Mouse (Mus musculus): Measurements from ENCODE around the gene Idnk. TPM values are rescaled to one million over a fixed set of nuclear protein-coding genes. Genes with fewer than 3 reads are reported as not detected.

Gene Idnk
- polyA plus RNA-seq, 1 experiment from 2014 or later, result 62.7 TPM

DNA sequence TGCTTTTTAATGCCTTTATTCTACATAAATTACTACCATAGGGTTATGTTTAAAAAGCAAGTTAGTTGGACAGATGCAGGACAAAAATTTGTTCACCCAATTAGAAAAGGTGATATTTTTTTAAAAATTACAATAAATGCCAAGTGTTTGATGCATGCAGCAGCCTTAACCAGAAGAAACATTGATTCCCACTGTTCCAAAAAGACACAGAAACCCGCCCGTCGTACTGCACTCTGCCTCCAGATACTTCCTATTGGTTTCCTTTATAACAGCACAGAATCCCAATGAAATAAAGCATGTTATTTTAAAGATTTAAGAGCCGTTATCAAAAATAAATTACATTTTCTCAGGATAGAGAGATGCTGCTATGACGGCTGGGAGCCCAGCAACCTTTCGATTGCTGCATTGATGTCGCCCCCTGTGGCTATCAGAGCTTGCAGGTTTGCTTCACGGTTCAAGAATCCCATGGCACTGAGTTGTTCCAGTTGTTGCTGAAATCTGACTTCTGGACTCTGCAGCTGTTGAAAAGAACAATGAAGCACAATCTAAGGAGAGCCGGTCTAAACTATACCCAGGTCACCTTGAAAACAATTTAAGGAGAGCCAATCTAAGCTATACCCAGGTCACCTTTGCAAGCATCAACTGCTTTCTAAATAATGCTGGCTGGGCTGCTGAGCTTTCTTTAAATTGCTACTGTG, 20.2 kb downstream of the Idnk start:
- Histone ChIP-seq H3K4me1 (replicated peaks; ENCODE audit: control insufficient read depth, insufficient read depth, low read length) (no peaks in the 10 kb centered on the region), H3K27ac (ENCODE audit: low read depth, low read length) (no peak overlapping the region), H3K27me3 (ENCODE audit: control insufficient read depth, insufficient read depth, low read length) (no peaks in the 10 kb centered on the region), H3K9ac (ENCODE audit: low read depth, low read length) (no peak overlapping the region), H3K4me2 (replicated peaks; ENCODE audit: low read depth, low read length) (no peak overlapping the region), H3K36me3 (ENCODE audit: control insufficient read depth, insufficient read depth, low read length) (0 out of 2 replicates have a peak, but pooled peaks cover 9% of the 10 kb centered on the region), H3K9me3 (ENCODE audit: control insufficient read depth, low read length) (no peaks in the 10 kb centered on the region), H3K4me3 (ENCODE audit: low read depth, low read length) (no peak overlapping the region)
- 90% methylated on average over 9 of the region's 9 CpGs for WGBS
- DNase-seq (ENCODE audit: low spot score) (no peak), ATAC-seq (ENCODE audit: low FRiP score) (no peak)

DNA sequence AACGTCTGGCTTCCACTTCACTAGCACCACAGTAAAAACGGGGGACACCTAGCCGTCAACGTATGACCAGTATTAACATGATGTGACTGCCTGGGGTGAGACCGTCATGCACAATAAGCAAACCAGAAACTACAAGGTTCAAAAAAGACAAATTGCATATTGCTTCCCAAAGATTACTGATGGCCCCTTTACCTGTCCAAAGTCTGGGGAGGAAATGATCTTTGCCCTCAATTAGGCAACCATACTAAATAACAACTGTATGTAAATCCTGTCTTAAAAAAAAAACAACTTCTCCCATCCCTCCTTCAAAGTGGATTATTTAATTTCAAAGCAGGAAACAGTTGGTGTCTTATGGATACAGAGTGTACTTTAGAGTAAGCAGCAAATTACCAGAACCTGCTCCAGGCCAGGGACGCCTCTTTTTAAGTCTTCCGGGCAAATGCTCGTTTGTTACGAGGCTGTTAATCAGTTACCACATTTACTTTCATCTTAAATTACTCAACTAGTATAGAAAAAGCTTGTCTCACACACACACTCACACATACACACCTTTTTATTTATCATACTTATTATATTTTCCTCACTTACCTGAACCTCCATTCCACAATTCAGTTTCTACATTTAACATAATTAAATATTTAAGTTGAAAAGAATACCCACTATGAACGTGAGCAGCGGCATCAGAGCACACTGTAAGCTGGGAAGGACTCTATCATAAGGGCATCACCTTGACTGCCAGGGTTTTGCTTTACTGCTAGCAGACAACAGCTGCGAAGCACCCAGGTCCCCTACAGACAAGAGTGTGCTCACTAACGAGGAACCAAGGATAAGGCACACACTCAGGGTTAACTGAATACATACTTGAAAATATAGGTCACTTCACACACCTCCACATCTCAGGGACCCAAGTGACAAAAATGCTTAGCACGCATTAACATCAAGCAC, 24.4 kb downstream of the Idnk start:
- no peak overlapping the region for H3K4me2 ChIP-seq (replicated peaks; ENCODE audit: low read depth, low read length)
- DNase-seq (ENCODE audit: low spot score), result no peak
- no peaks in the 10 kb centered on the region for H3K9me3 ChIP-seq (ENCODE audit: control insufficient read depth, low read length)
- H3K9ac ChIP-seq (ENCODE audit: low read depth, low read length), result no peak overlapping the region
- no peaks in the 10 kb centered on the region for H3K27me3 ChIP-seq (ENCODE audit: control insufficient read depth, insufficient read depth, low read length)
- 88% methylated on average over 14 of the region's 14 CpGs for WGBS
- no peak overlapping the region for H3K4me3 ChIP-seq (ENCODE audit: low read depth, low read length)
- H3K27ac ChIP-seq (ENCODE audit: low read depth, low read length), result no peak overlapping the region
- no peaks in the 10 kb centered on the region for H3K4me1 ChIP-seq (replicated peaks; ENCODE audit: control insufficient read depth, insufficient read depth, low read length)
- no peaks in the 10 kb centered on the region for H3K36me3 ChIP-seq (ENCODE audit: control insufficient read depth, insufficient read depth, low read length)
- no peak for ATAC-seq (ENCODE audit: low FRiP score)

DNA sequence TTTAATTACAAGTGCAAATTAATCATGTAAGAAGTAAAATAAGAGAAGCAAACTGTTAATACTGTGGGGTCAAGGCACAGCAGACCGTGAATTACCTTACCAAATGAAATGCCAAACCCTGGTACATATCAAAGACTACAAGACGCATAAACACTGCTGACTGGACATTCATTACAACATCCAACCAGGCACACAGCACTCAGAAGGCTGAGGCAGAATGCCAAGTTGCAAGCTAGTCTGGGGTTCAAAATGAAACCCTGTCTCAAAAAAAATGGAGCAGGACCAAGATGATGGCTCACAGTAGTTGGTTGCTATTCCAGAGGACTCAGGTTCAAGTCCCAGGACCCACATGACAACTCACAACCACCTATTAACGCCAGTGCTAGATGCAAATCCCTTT, 26.7 kb downstream of the Idnk start:
- H3K4me1 ChIP-seq (replicated peaks; ENCODE audit: control insufficient read depth, insufficient read depth, low read length), result no peaks in the 10 kb centered on the region
- no peaks in the 10 kb centered on the region for H3K9me3 ChIP-seq (ENCODE audit: control insufficient read depth, low read length)
- no peak overlapping the region for H3K4me2 ChIP-seq (replicated peaks; ENCODE audit: low read depth, low read length)
- ATAC-seq (ENCODE audit: low FRiP score) (no peak), DNase-seq (ENCODE audit: low spot score) (no peak)
- no peaks in the 10 kb centered on the region for H3K27me3 ChIP-seq (ENCODE audit: control insufficient read depth, insufficient read depth, low read length)
- no peak overlapping the region for H3K27ac ChIP-seq (ENCODE audit: low read depth, low read length)
- H3K9ac ChIP-seq (ENCODE audit: low read depth, low read length), result no peak overlapping the region
- WGBS, result 88% methylated on average over 3 of the region's 3 CpGs
- no peaks in the 10 kb centered on the region for H3K36me3 ChIP-seq (ENCODE audit: control insufficient read depth, insufficient read depth, low read length)
- H3K4me3 ChIP-seq (ENCODE audit: low read depth, low read length), result no peak overlapping the region

DNA sequence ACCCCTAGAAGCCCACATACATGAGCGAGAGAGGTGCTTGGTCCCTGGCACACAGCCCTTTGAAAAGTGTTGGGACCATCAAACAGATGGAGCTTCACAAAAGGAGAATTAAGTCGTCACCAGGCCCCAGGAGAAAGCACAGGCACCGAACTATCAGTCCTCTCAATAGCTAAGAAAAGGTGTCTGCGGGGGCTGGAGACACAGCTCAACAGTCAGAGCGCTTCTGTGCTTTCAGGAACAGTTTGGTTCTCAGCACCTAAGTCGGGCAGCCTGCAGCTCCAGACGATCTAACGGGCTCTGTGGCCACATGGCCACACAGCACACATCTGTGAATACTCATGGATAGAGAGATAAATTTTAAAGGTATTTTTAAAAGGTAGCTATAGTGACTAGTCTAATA, 28.8 kb downstream of the Idnk start:
- Histone ChIP-seq H3K27ac (ENCODE audit: low read depth, low read length) (no peak overlapping the region), H3K4me3 (ENCODE audit: low read depth, low read length) (no peak overlapping the region), H3K4me1 (replicated peaks; ENCODE audit: control insufficient read depth, insufficient read depth, low read length) (no peaks in the 10 kb centered on the region), H3K9me3 (ENCODE audit: control insufficient read depth, low read length) (no peaks in the 10 kb centered on the region), H3K27me3 (ENCODE audit: control insufficient read depth, insufficient read depth, low read length) (no peaks in the 10 kb centered on the region), H3K9ac (ENCODE audit: low read depth, low read length) (no peak overlapping the region), H3K4me2 (replicated peaks; ENCODE audit: low read depth, low read length) (no peak overlapping the region), H3K36me3 (ENCODE audit: control insufficient read depth, insufficient read depth, low read length) (peaks cover 7% of the 10 kb centered on the region)
- ATAC-seq (ENCODE audit: low FRiP score) (no peak), DNase-seq (ENCODE audit: low spot score) (no peak)
- WGBS, result 89% methylated on average over 8 of the region's 8 CpGs

DNA sequence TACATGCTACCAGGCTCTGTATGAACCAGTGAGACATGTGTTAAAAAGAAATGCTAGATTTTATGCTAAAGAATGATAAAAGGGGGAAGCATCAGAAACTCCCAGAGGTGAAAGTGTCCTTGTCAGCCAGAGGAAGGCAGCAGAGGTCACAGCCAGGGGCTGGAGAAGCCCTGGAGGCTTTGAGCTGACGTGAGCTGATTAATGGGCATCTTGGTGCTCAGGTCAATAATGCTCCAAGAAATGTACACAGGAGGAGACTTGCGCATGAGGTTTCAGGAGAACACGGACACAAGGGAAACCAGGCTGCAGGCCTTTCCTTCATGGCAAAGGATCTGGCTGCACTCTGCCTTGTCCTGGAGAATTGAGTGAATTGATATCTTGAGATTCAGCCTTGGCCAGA, 30.3 kb downstream of the Idnk start:
- no peaks in the 10 kb centered on the region for H3K4me1 ChIP-seq (replicated peaks; ENCODE audit: control insufficient read depth, insufficient read depth, low read length)
- 77% methylated on average over 3 of the region's 3 CpGs for WGBS
- H3K4me2 ChIP-seq (replicated peaks; ENCODE audit: low read depth, low read length), result no peak overlapping the region
- DNase-seq (ENCODE audit: low spot score) (no peak), ATAC-seq (ENCODE audit: low FRiP score) (no peak)
- no peak overlapping the region for H3K9ac ChIP-seq (ENCODE audit: low read depth, low read length)
- H3K27me3 ChIP-seq (ENCODE audit: control insufficient read depth, insufficient read depth, low read length), result no peaks in the 10 kb centered on the region
- H3K9me3 ChIP-seq (ENCODE audit: control insufficient read depth, low read length), result no peaks in the 10 kb centered on the region
- no peak overlapping the region for H3K4me3 ChIP-seq (ENCODE audit: low read depth, low read length)
- H3K36me3 ChIP-seq (ENCODE audit: control insufficient read depth, insufficient read depth, low read length), result peaks cover 13% of the 10 kb centered on the region
- H3K27ac ChIP-seq (ENCODE audit: low read depth, low read length), result no peak overlapping the region

DNA sequence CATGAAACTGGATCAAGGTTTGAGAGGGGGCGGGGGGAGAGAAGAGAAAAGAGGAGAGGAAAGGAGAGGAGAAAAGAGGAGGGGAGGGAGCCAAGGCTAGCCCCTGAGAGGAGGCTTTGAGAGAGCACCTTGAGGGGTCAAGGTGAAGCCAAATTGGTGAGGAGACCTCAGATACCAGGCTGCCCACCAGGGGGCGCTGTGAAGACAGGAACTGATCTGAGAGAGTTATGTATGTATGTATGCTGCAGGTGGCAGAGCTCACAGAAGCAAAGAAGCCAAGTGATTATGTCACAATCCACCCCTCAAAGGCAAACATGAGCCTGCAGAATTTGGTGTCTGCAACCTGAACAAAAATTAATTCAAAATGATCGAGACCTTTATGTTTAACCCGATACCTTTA, 31.0 kb downstream of the Idnk start:
- H3K27ac ChIP-seq (ENCODE audit: low read depth, low read length), result no peak overlapping the region
- WGBS, result 69% methylated on average over 4 of the region's 4 CpGs

DNA sequence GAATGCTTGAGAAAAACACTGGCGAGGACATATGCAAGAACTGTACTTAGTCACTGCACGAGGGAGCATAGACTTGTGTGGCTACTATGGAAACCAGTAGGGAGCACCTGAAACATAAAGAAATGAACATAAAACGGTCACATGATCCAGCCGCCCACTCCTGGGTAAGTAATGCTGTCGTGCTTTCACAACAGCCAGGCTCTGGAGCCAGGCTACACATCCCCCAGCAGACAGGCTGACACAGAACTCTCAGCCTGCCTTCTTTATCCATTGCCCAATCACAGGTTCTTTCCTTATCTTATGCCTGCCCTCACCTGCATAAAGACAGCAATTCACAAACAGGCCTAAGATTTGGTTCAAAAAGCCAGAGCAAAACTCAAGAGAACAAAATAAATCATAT, 32.0 kb downstream of the Idnk start:
- no peak for DNase-seq (ENCODE audit: low spot score)

More for the DNA sequence above, 31.0 kb downstream of the Idnk start:
- no peaks in the 10 kb centered on the region for H3K4me1 ChIP-seq (replicated peaks; ENCODE audit: control insufficient read depth, insufficient read depth, low read length)
- no peak overlapping the region for H3K4me2 ChIP-seq (replicated peaks; ENCODE audit: low read depth, low read length)
- DNase-seq (ENCODE audit: low spot score) (peak; percentile 91), ATAC-seq (ENCODE audit: low FRiP score) (no peak)
- no peak overlapping the region for H3K9ac ChIP-seq (ENCODE audit: low read depth, low read length)
- H3K36me3 ChIP-seq (ENCODE audit: control insufficient read depth, insufficient read depth, low read length), result peaks cover 13% of the 10 kb centered on the region
- no peak overlapping the region for H3K4me3 ChIP-seq (ENCODE audit: low read depth, low read length)
- no peaks in the 10 kb centered on the region for H3K27me3 ChIP-seq (ENCODE audit: control insufficient read depth, insufficient read depth, low read length)
- no peaks in the 10 kb centered on the region for H3K9me3 ChIP-seq (ENCODE audit: control insufficient read depth, low read length)

DNA sequence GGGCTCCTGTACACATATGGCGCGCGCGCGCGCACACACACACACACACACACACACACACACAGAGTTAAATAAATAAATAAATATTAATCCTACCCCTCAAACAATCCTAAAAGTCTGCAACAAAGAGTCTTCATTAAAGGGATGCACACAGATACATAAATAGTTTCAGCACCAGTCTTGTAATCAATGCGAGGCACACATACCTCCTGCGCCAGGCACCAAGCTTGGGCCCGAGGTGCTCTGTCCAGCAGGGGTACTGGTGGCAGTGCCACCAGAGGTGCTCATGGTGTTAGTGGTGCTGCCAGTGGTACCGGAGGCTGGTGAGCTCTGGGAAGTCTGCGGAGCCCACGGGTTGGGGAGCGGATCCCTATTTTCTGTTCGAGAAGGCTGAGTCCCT, 34.1 kb downstream of the Idnk start:
- H3K4me1 ChIP-seq (replicated peaks; ENCODE audit: control insufficient read depth, insufficient read depth, low read length), result no peaks in the 10 kb centered on the region
- H3K9me3 ChIP-seq (ENCODE audit: control insufficient read depth, low read length), result no peaks in the 10 kb centered on the region
- H3K4me2 ChIP-seq (replicated peaks; ENCODE audit: low read depth, low read length), result no peak overlapping the region
- peaks cover 13% of the 10 kb centered on the region for H3K36me3 ChIP-seq (ENCODE audit: control insufficient read depth, insufficient read depth, low read length)
- no peak for DNase-seq (ENCODE audit: low spot score)
- no peak for ATAC-seq (ENCODE audit: low FRiP score)
- H3K27me3 ChIP-seq (ENCODE audit: control insufficient read depth, insufficient read depth, low read length), result no peaks in the 10 kb centered on the region
- H3K9ac ChIP-seq (ENCODE audit: low read depth, low read length), result no peak overlapping the region
- H3K27ac ChIP-seq (ENCODE audit: low read depth, low read length), result no peak overlapping the region
- no peak overlapping the region for H3K4me3 ChIP-seq (ENCODE audit: low read depth, low read length)
- 98% methylated on average over 14 of the region's 14 CpGs for WGBS

More for the DNA sequence above, 32.0 kb downstream of the Idnk start:
- peaks cover 13% of the 10 kb centered on the region for H3K36me3 ChIP-seq (ENCODE audit: control insufficient read depth, insufficient read depth, low read length)
- no peaks in the 10 kb centered on the region for H3K4me1 ChIP-seq (replicated peaks; ENCODE audit: control insufficient read depth, insufficient read depth, low read length)
- 92% methylated on average over 5 of the region's 5 CpGs for WGBS
- H3K4me3 ChIP-seq (ENCODE audit: low read depth, low read length), result no peak overlapping the region
- H3K27me3 ChIP-seq (ENCODE audit: control insufficient read depth, insufficient read depth, low read length), result no peaks in the 10 kb centered on the region
- H3K27ac ChIP-seq (ENCODE audit: low read depth, low read length), result no peak overlapping the region
- no peak overlapping the region for H3K9ac ChIP-seq (ENCODE audit: low read depth, low read length)
- H3K4me2 ChIP-seq (replicated peaks; ENCODE audit: low read depth, low read length), result no peak overlapping the region
- H3K9me3 ChIP-seq (ENCODE audit: control insufficient read depth, low read length), result no peaks in the 10 kb centered on the region
- ATAC-seq (ENCODE audit: low FRiP score), result no peak

Measured in hindbrain, embryonic 11.5 days (tissue).